Mouse (Mus musculus) heart, postnatal 36 days (tissue): ENCODE data around the gene Micu2. TPM values are rescaled to one million over a fixed set of nuclear protein-coding genes. Genes with fewer than 3 reads are reported as not detected.
A peak's percentile ranks its signal among the peaks of the same experiment; 100 is the strongest.
"Not testable (repeated sequence)": the region's sequence is repeated elsewhere in the genome, so short reads cannot be mapped to it uniquely, and the experiment has no call there.

ENCODE experiments used
- DNase-seq, 2 experiments: peaks; one replicate each; pipeline ENCODE4 v3.0.0; 2021 to 2022
- intact Hi-C: fragments of 180-260 bp; cut with DNase I; formaldehyde crosslinking; loops from one replicate; pipeline ENCODE4 v1.15.1; 2025
- total RNA-seq, 2 experiments: library from RNA; stranded (reverse); gene quantifications; 2 replicates each; pipeline ENCODE4 v1.2.3; 2021

Micu2 gene
- total RNA-seq, 2 experiments from 2014 or later: 74.9 to 81.6 TPM

GRCm38 (mm10) chr14:57967080-57967797 is 31.8 kb downstream of the Micu2 start:
- intact Hi-C loops: no loop called here
- DNase-seq: no peak

- intact Hi-C loops: no loop called here
- no peak for DNase-seq
Measured at GRCm38 (mm10) chr14:57961861-57962260, 37.2 kb downstream of the Micu2 start.

- peak in 1 of 2 experiments; percentile 16 for DNase-seq
- intact Hi-C loops: no loop called here
Measured at GRCm38 (mm10) chr14:57951089-57951488, 48.0 kb downstream of the Micu2 start.

- DNase-seq: peak; percentile 51 to 63
- intact Hi-C loops: no loop called here
Measured at GRCm38 (mm10) chr14:57945834-57946233, 53.2 kb downstream of the Micu2 start.

GRCm38 (mm10) chr14:57937297-57937696 is 61.8 kb downstream of the Micu2 start:
- intact Hi-C loops: no loop called here
- DNase-seq: no peak

- no peak for DNase-seq
- intact Hi-C loops: no loop called here
Measured at GRCm38 (mm10) chr14:57934666-57935065, 64.4 kb downstream of the Micu2 start.

GRCm38 (mm10) chr14:57933608-57934007 is 65.5 kb downstream of the Micu2 start:
- intact Hi-C loops: no loop called here
- DNase-seq: no peak

- no peak for DNase-seq
- intact Hi-C loops: no loop called here
Measured at GRCm38 (mm10) chr14:57932881-57933443, 66.1 kb downstream of the Micu2 start.

- DNase-seq: peak; percentile 21 to 34
- intact Hi-C loops: no loop called here
Measured at GRCm38 (mm10) chr14:57921428-57922131, 77.5 kb downstream of the Micu2 start.

GRCm38 (mm10) chr14:57920568-57921310 is 78.3 kb downstream of the Micu2 start:
- peak in 1 of 2 experiments; percentile 10 for DNase-seq
- intact Hi-C loops: no loop called here

GRCm38 (mm10) chr14:57919148-57919875 is 79.8 kb downstream of the Micu2 start:
- no peak for DNase-seq
- intact Hi-C loops: loop anchor here (10.0 kb wide), 2 partner anchors 545 to 1195 kb away; no protein-coding TSS in a partner anchor

GRCm38 (mm10) chr14:57915341-57915740 is 83.7 kb downstream of the Micu2 start:
- intact Hi-C loops: loop anchor here (10.0 kb wide), 2 partner anchors 541 to 1199 kb away; no protein-coding TSS in a partner anchor
- no peak for DNase-seq

GRCm38 (mm10) chr14:57912211-57913007 is 86.7 kb downstream of the Micu2 start:
- not testable (repeated sequence) for DNase-seq
- intact Hi-C loops: loop anchor here (5.0 to 10.0 kb wide), 4 partner anchors 85 to 1202 kb away; partner anchors contain the start of genes Mrpl57 and Ska3

GRCm38 (mm10) chr14:57911787-57912186 is 87.3 kb downstream of the Micu2 start:
- intact Hi-C loops: loop anchor here (5.0 to 10.0 kb wide), 4 partner anchors 84 to 1203 kb away; partner anchors contain the start of genes Mrpl57 and Ska3
- DNase-seq: not testable (repeated sequence)

- intact Hi-C loops: loop anchor here (5.0 to 10.0 kb wide), 4 partner anchors 84 to 1203 kb away; partner anchors contain the start of genes Mrpl57 and Ska3
- no peak for DNase-seq
Measured at GRCm38 (mm10) chr14:57911316-57911715, 87.7 kb downstream of the Micu2 start.

- intact Hi-C loops: loop anchor here (1.0 to 10.0 kb wide), 5 partner anchors 83 to 1204 kb away; partner anchors contain the start of genes Mrpl57 and Ska3
Measured at GRCm38 (mm10) chr14:57910501-57911068, 88.5 kb downstream of the Micu2 start.

GRCm38 (mm10) chr14:57909297-57909696 is 89.8 kb downstream of the Micu2 start:
- DNase-seq: no peak
- intact Hi-C loops: loop anchor here (2.0 to 5.0 kb wide), 2 partner anchors 18 to 52 kb away; partner anchors contain the start of gene Zdhhc20

More at GRCm38 (mm10) chr14:57910501-57911068, 88.5 kb downstream of the Micu2 start:
- DNase-seq: peak; percentile 87 to 89

GRCm38 (mm10) chr14:57908431-57908830 is 90.6 kb downstream of the Micu2 start:
- intact Hi-C loops: loop anchor here (2.0 to 5.0 kb wide), 2 partner anchors 18 to 51 kb away; partner anchors contain the start of gene Zdhhc20
- DNase-seq: no peak
